Mouse (Mus musculus) midbrain, embryonic 15.5 days (tissue): Measurements from ENCODE around the gene Ppp2r2c. TPM values are rescaled to one million over a fixed set of nuclear protein-coding genes. Genes with fewer than 3 reads are reported as not detected.

Source experiments
- ATAC-seq: fragments of 200-750 bp; cut with Nextera tagmentation; replicated peaks from 2 replicates; pipeline ENCODE4 v1.8.0; 2017; ENCODE audit warnings: moderate TSS enrichment
- H3K27ac ChIP-seq: fragments of 300-500 bp; sonication (generic); 2 replicates; pipeline ENCODE4 v1.5.1; 2015; ENCODE audit warnings: mild to moderate bottlenecking, inconsistent platforms
- H3K27me3 ChIP-seq: fragments of 300-500 bp; sonication (generic); replicated peaks from 2 replicates; pipeline ENCODE4 v1.6.1; 2015; ENCODE audit warnings: inconsistent platforms
- H3K36me3 ChIP-seq: fragments of 300-500 bp; sonication (generic); replicated peaks from 2 replicates; pipeline ENCODE4 v1.6.1; 2015; ENCODE audit warnings: inconsistent platforms
- H3K4me1 ChIP-seq: fragments of 300-500 bp; sonication (generic); 2 replicates; pipeline ENCODE4 v1.6.1; 2015; ENCODE audit warnings: inconsistent platforms
- H3K4me2 ChIP-seq: fragments of 300-500 bp; sonication (generic); 2 replicates; pipeline ENCODE4 v1.6.1; 2015; ENCODE audit warnings: inconsistent platforms, mild to moderate bottlenecking, moderate library complexity
- H3K4me3 ChIP-seq: fragments of 300-500 bp; sonication (generic); 2 replicates; pipeline ENCODE4 v1.5.1; 2015; ENCODE audit warnings: mild to moderate bottlenecking, inconsistent platforms
- H3K9ac ChIP-seq: fragments of 300-500 bp; sonication (generic); 2 replicates; pipeline ENCODE4 v1.6.1; 2015; ENCODE audit warnings: mild to moderate bottlenecking, inconsistent platforms
- H3K9me3 ChIP-seq: fragments of 300-500 bp; sonication (generic); 2 replicates; pipeline ENCODE4 v1.6.1; 2016; ENCODE audit warnings: inconsistent platforms
- WGBS: fragments of 180-500 bp; shearing (Covaris S2); methylation state at CpG from one replicate; pipeline ENCODE4 v1.1.7; 2015; ENCODE audit warnings: mixed read lengths; 5-methylcytosine and 5-hydroxymethylcytosine counted together
- polyA plus RNA-seq: library from polyadenylated mRNA; unstranded; fragments of >200 nt; fragmentation: Nextera tagmentation; extraction: Ambion mirVana; gene quantifications from 2 replicates; pipeline ENCODE4 v1.2.1, GENCODE M21; 2015

Ppp2r2c gene
- polyA plus RNA-seq, 1 experiment from 2014 or later, result 54.7 TPM

GRCm38 (mm10) chr5:37002001-37002400 is 133.7 kb downstream of the Ppp2r2c start:
- H3K27ac ChIP-seq, result no peak overlapping the region
- no peak overlapping the region for H3K9ac ChIP-seq
- H3K27me3 ChIP-seq, result no peaks in the 10 kb centered on the region
- H3K4me3 ChIP-seq, result no peak overlapping the region
- H3K9me3 ChIP-seq, result no peaks in the 10 kb centered on the region
- H3K4me1 ChIP-seq, result no peaks in the 10 kb centered on the region
- ATAC-seq, result no peak
- no peaks in the 10 kb centered on the region for H3K36me3 ChIP-seq
- 54% methylated on average over 2 of the region's 2 CpGs for WGBS
- no peak overlapping the region for H3K4me2 ChIP-seq

Other genes starting within 250 kb of the Ppp2r2c start
- 40.3 and 44.0 TPM in 2 replicates for gene D5Ertd579e, start 172.5 kb upstream of the Ppp2r2c start, polyA plus RNA-seq
- 27.9 and 31.3 TPM in 2 replicates for gene Bloc1s4, start 119.9 kb upstream of the Ppp2r2c start, polyA plus RNA-seq
- gene Mrfap1, start 71.7 kb upstream of the Ppp2r2c start, polyA plus RNA-seq, result 289 and 308 TPM in 2 replicates
- 11.7 and 13.1 TPM in 2 replicates for gene Man2b2, start 37.9 kb upstream of the Ppp2r2c start, polyA plus RNA-seq
- gene Wfs1, start 120.7 kb downstream of the Ppp2r2c start, polyA plus RNA-seq, result 8.9 and 10.2 TPM in 2 replicates
- gene Gm1043, start 216.9 kb downstream of the Ppp2r2c start, polyA plus RNA-seq, result 2.6 and 2.8 TPM in 2 replicates